Mouse (Mus musculus) lung, embryonic 16.5 days (tissue): ENCODE results near the gene Fbxl15. TPM values are rescaled to one million over a fixed set of nuclear protein-coding genes. Genes with fewer than 3 reads are reported as not detected.

ENCODE experiments used
- ATAC-seq: fragments of 200-750 bp; cut with Nextera tagmentation; 2 replicates; pipeline ENCODE4 v1.8.0; 2017; ENCODE audit warnings: low read depth, mild to moderate bottlenecking, moderate library complexity
- H3K27ac ChIP-seq: fragments of 300-500 bp; sonication (generic); 2 replicates; pipeline ENCODE4 v1.5.1; 2014; ENCODE audit warnings: mild to moderate bottlenecking, control low read depth, low read length
- H3K27me3 ChIP-seq: fragments of 300-500 bp; sonication (generic); 2 replicates; pipeline ENCODE4 v1.6.1; 2014; ENCODE audit warnings: low read depth, low read length, mixed read lengths; ENCODE audit not compliant: control insufficient read depth, insufficient read depth
- H3K36me3 ChIP-seq: fragments of 300-500 bp; sonication (generic); 2 replicates; pipeline ENCODE4 v1.6.1; 2014; ENCODE audit warnings: low read length; ENCODE audit not compliant: control insufficient read depth, insufficient read depth
- H3K4me1 ChIP-seq: fragments of 300-500 bp; sonication (generic); replicated peaks from 2 replicates; pipeline ENCODE4 v1.6.1; 2014; ENCODE audit warnings: low read length, mixed read lengths; ENCODE audit not compliant: control insufficient read depth, insufficient read depth
- H3K4me2 ChIP-seq: fragments of 300-500 bp; sonication (generic); 2 replicates; pipeline ENCODE4 v1.6.1; 2014; ENCODE audit warnings: low read depth, low read length, control low read depth
- H3K4me3 ChIP-seq: fragments of 300-500 bp; sonication (generic); 2 replicates; pipeline ENCODE4 v1.5.1; 2014; ENCODE audit warnings: mild to moderate bottlenecking, low read length, control low read depth
- H3K9ac ChIP-seq: fragments of 300-500 bp; sonication (generic); 2 replicates; pipeline ENCODE4 v1.6.1; 2014; ENCODE audit warnings: low read length, control low read depth
- H3K9me3 ChIP-seq: fragments of 300-500 bp; sonication (generic); 2 replicates; pipeline ENCODE4 v1.6.1; 2016; ENCODE audit warnings: low read length; ENCODE audit not compliant: control insufficient read depth
- WGBS: fragments of 180-500 bp; shearing (Covaris S2); extraction: QIAGEN DNeasy Blood & Tissue Kit; methylation state at CpG from one replicate; pipeline ENCODE4 v1.1.7; 2014; 5-methylcytosine and 5-hydroxymethylcytosine counted together
- polyA plus RNA-seq: library from polyadenylated mRNA; unstranded; fragments of >200 nt; fragmentation: Nextera tagmentation; extraction: Ambion mirVana; gene quantifications from 2 replicates; pipeline ENCODE4 v1.2.1, GENCODE M21; 2015

Fbxl15 gene
- polyA plus RNA-seq, 1 experiment from 2014 or later, result 13.3 TPM

DNA sequence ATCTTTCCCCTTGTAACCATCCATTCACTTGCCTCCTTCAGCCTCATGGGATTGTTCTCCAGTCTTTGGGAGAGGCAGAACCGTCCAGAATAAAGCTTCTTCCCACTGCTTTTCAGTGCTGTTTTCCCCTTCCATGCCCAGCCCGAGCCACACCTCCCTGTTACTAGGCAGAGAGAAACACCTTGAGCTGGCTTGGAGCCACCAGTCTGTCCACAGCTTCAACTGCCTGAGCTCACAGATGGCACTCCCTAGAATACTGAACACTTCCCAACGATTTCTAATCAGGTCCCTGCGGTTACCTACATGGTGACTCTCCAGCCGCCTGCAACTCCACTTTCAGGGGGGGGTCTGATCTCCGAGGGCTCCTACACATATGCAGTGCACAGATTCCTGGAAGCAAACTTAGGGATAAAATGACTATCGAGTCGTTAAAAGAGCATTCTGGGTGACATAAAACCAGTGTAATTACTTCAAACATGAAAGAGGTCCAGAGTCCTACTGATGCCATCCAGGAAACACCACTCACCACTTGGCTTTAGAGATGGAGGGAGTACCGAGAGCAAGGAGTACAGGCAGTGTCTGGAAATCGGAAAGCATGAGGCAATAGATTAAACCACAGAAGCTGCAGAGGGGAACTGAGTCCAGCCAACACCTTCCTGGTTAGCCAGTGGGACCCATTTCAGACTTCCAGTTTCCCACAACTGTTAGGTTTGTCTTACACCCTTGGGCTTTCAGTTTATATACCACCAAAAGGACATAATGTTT lies 22.4 kb downstream of the Fbxl15 start, which contains the start of gene 2310034G01Rik:
TSS of gene 2310034G01Rik (minus strand) at position 135 of the 765 bp plus-strand sequence.
- Histone ChIP-seq H3K4me3 (peak within 1 kb of the TSS; percentile 72), H3K27me3 (no peaks in the 10 kb centered on the region), H3K27ac (peak within 1 kb of the TSS; percentile 81), H3K9me3 (no peaks in the 10 kb centered on the region), H3K4me2 (peak within 1 kb of the TSS; percentile 97), H3K4me1 (peaks cover 15% of the 10 kb centered on the region), H3K36me3 (no peaks in the 10 kb centered on the region), H3K9ac (peak within 1 kb of the TSS; percentile 86)
- WGBS, result 55% methylated on average over 10 of the region's 10 CpGs
- no peak for ATAC-seq

DNA sequence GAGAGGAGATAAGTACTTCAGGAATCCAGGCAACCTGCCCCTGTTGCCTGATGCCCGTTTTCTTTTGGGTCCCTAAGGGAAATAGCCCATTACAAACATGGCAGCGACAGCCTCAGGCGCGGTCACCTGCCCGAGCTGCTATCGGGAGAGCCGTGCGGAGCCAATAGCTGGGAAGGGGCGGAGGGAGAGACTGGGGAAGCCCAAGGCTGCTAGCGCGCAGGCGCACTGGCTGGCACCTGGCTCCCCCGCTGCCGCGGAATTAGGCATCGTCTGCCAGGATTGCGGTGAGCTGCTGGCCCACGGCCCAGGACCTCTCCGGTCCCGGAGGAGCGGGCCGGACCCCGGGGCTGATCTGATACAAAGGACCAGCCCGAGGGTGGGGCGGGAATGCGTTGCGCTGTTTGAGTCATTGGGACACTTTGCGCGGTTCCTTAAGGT lies 28.7 kb downstream of the Fbxl15 start:
- ATAC-seq, result peak; percentile 88
- H3K4me1 ChIP-seq, result peaks cover 15% of the 10 kb centered on the region; the same call in 1 of the 2 replicates
- no peaks in the 10 kb centered on the region for H3K36me3 ChIP-seq
- H3K9ac ChIP-seq, result peak overlapping the region; percentile 73
- under 1% methylated on average over 29 of the region's 29 CpGs for WGBS
- H3K9me3 ChIP-seq, result no peaks in the 10 kb centered on the region
- peak overlapping the region; percentile 83 for H3K4me2 ChIP-seq
- peaks cover 11% of the 10 kb centered on the region for H3K27me3 ChIP-seq
- peak overlapping the region; percentile 61 for H3K4me3 ChIP-seq
- H3K27ac ChIP-seq, result peak overlapping the region; percentile 66

DNA sequence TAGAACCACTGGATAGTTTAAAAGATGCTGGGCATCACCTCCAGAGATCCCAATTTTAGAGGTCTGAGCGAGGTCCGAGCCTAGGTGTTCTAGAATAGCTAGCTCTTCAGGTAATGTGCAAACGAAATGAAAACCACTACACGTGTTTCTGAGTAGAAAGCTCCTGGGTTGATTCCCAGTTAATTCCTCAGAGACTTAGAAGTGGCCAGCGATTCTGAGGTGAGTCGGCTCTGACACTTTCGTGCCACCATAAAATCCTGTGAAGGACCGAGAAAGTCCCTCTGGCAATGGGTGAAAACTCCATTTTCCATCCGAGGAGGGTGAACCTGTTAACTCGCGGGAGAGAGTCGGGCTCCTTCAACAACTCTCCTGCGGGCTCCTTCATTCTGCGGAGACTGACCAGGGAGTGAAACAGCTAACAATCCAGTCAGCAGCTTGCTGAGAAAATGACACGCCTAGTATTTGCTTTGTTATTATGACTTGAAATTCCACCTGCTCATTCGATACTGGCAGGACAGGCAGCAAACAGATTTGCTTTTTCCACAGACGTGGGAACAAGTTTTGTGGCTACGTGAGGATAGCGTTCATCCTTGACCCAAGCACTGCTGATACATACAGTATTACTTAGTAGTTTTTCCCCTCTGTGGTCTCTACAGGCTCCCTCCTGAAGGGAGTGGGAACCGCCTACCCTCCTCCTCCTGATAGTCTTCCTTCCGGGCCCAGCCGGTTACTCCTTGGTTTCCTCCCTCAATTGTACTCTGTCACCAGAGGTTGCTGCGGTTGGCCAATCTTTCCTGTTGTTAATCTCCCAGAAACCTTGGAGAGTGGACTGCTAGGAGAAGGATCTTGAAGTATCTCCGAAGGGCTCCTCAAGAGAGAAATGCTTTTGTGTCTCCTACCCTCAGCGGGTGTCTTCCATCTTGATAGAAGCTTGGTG lies 29.6 kb downstream of the Fbxl15 start:
- Histone ChIP-seq H3K4me3 (peak overlapping the region; percentile 61), H3K4me2 (peak overlapping the region; percentile 83), H3K9ac (peak overlapping the region; percentile 73), H3K27ac (peak overlapping the region; percentile 73), H3K9me3 (no peaks in the 10 kb centered on the region), H3K36me3 (no peaks in the 10 kb centered on the region), H3K27me3 (peaks cover 11% of the 10 kb centered on the region), H3K4me1 (peaks cover 15% of the 10 kb centered on the region; the same call in 1 of the 2 replicates)
- WGBS, result 11% methylated on average over 25 of the region's 25 CpGs
- ATAC-seq, result peak; percentile 76

DNA sequence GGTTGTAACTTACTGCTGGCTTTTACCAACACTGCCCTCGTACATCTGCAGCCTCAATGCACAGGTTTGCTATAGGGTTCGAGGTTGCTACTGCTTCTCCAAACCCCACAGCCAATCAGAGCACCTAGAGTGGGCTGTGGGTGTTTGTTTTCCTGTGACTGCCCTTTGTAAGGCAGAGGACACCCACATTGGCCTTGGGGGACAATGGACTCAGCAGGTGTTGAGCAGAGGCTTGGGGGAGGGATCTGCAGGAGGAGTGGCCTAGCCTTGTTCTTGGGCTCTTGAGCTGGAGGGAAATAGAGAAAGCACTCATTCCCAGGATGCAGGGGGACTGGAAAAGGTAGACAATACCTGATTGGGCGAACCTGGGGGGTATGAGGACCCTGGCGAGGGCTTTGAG lies 30.4 kb downstream of the Fbxl15 start:
- H3K9ac ChIP-seq, result no peak overlapping the region
- peaks cover 11% of the 10 kb centered on the region for H3K27me3 ChIP-seq
- ATAC-seq, result no peak
- peak overlapping the region; percentile 83 for H3K4me2 ChIP-seq
- H3K4me3 ChIP-seq, result no peak overlapping the region
- peaks cover 15% of the 10 kb centered on the region; the same call in 1 of the 2 replicates for H3K4me1 ChIP-seq
- H3K27ac ChIP-seq, result peak overlapping the region; percentile 73
- 50% methylated on average over 4 of the region's 4 CpGs for WGBS
- no peaks in the 10 kb centered on the region for H3K9me3 ChIP-seq
- no peaks in the 10 kb centered on the region for H3K36me3 ChIP-seq

DNA sequence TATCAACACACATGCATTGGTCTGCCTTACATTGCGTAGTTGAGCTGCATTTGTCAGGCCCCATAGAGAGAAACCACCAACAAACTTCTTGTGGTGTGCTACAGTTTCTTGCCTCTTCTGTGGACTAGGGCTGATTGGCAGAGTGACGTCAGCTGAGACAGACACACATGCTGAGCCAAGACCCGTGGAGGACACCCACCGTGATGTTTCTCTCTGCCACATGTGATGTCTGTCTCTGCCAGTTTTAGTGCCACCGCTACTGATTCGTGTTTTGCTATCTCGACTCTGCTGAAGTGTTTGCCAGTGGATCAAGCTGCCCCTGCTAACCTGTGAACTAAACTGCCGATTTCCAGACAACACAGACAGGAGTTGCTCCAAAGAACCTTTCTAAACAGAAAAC lies 34.1 kb downstream of the Fbxl15 start:
- Histone ChIP-seq H3K36me3 (no peaks in the 10 kb centered on the region), H3K27me3 (peaks cover 10% of the 10 kb centered on the region), H3K4me1 (peaks cover 14% of the 10 kb centered on the region; the same call in 1 of the 2 replicates), H3K4me2 (no peak overlapping the region), H3K9me3 (no peaks in the 10 kb centered on the region), H3K27ac (no peak overlapping the region), H3K9ac (no peak overlapping the region), H3K4me3 (no peak overlapping the region)
- no peak for ATAC-seq
- 75% methylated on average over 8 of the region's 8 CpGs for WGBS

DNA sequence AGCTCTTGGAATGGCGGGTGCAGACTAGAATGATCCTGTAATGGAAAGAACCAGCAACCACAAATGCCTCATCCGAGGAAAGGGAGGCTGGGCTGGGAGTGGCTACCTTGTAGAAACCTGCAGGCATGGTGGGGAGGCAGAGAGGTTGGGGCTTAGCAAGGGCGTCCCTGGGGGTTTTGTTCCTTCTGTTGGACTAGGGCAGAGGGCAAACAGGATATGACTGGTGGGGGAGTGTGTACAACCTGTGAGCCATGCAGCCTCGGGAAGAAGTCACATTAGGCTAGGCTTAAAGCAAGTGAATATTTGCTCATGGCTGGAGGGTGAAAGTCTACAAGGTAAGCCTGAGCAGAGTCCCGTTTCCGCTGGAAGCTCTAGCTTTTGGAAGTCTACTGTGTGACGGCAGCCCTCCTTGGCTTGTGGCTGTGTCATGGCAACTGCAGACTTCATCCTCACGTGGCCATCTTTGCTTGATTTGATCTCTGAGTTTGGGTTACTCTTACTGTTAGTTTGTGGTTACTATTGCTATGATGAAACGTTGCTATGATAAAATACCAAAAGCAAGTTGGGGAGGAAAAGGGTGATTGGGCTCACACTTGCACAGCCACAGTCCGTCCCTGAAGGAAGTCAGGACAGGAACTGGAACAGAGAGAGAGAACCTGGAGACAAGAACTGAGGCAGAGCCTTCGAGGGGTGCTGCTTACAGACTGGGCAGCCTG lies 35.5 kb downstream of the Fbxl15 start:
- H3K9ac ChIP-seq, result no peak overlapping the region
- no peak overlapping the region for H3K4me3 ChIP-seq
- 0 out of 2 replicates have a peak, but pooled peaks cover 3% of the 10 kb centered on the region for H3K4me1 ChIP-seq
- H3K36me3 ChIP-seq, result no peaks in the 10 kb centered on the region
- no peak for ATAC-seq
- H3K9me3 ChIP-seq, result no peaks in the 10 kb centered on the region
- 74% methylated on average over 11 of the region's 11 CpGs for WGBS
- no peak overlapping the region for H3K4me2 ChIP-seq
- peaks cover under 1% of the 10 kb centered on the region for H3K27me3 ChIP-seq
- H3K27ac ChIP-seq, result no peak overlapping the region

DNA sequence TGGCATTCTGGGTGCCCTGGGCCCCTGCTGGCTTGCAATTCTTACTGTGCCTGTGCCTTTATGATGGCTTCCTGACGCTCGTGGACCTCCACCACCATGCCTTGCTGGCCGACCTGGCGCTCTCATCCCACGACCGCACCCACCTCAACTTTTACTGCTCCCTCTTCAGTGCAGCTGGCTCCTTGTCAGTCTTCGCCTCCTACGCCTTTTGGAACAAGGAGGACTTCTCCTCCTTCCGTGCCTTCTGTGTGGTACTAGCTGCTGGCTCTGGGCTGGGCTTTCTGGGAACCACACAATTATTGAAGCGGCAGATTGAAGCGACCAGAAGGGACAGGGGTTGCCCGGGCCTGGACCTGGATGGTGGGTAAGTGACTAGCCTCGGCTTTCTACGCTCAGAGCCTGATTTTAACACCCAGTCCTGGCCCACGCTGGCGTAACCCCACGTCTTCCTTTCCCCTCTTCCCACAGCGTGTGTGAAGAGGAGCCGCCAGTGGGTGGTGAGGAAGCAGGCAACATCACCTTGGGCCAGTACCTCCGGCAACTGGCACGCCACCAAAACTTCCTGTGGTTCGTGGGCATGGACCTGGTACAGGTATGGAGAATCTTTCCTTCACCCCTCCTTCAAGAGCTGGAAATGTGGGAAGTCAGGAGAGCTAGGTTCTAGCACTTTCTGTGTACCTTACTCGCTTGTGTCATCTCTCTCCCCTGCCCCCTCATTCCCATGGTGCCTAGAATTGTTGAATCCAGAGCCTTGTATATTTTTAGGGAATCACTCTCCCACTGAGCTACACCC lies 40.0 kb downstream of the Fbxl15 start:
- H3K27ac ChIP-seq, result no peak overlapping the region
- no peaks in the 10 kb centered on the region for H3K36me3 ChIP-seq
- H3K4me1 ChIP-seq, result no peaks in the 10 kb centered on the region
- H3K27me3 ChIP-seq, result no peaks in the 10 kb centered on the region
- H3K4me3 ChIP-seq, result no peak overlapping the region
- ATAC-seq, result no peak
- 83% methylated on average over 23 of the region's 23 CpGs for WGBS
- no peaks in the 10 kb centered on the region for H3K9me3 ChIP-seq
- H3K9ac ChIP-seq, result no peak overlapping the region
- no peak overlapping the region for H3K4me2 ChIP-seq

DNA sequence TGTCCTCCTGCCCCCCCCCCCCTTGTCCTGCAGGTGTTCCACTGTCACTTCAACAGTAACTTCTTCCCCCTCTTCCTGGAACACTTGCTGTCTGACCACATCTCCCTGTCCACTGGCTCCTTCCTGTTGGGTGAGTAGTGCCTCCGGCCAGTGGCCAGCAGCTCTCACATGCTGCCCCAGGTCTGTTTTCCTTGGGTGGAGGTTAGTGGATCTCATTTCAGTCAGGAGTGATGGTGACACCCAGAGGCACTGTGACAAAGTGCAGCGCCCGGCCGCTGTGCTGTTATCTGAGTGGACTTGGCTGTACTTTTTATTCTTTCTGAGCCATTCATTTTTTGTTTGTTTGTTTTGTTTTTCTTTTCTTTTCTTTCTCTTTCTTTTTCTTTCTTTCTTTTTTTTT lies 41.2 kb downstream of the Fbxl15 start:
- H3K9me3 ChIP-seq, result no peaks in the 10 kb centered on the region
- no peaks in the 10 kb centered on the region for H3K36me3 ChIP-seq
- H3K9ac ChIP-seq, result no peak overlapping the region
- H3K27ac ChIP-seq, result no peak overlapping the region
- no peak overlapping the region for H3K4me2 ChIP-seq
- peak; percentile 54; the same call in 1 of the 2 replicates for ATAC-seq
- H3K4me3 ChIP-seq, result no peak overlapping the region
- no peaks in the 10 kb centered on the region for H3K27me3 ChIP-seq
- 16% methylated on average over 4 of the region's 4 CpGs for WGBS
- H3K4me1 ChIP-seq, result no peaks in the 10 kb centered on the region
